Mouse (Mus musculus) embryo, embryonic 11.5 days (tissue): ENCODE results near the gene Exph5.
A peak's percentile ranks its signal among the peaks of the same experiment; 100 is the strongest.

Experiments used
- DNase-seq: peaks from one replicate; pipeline ENCODE4 v3.0.0-alpha.2; 2012; ENCODE audit warnings: low read depth, low spot score

The Exph5 gene

DNA sequence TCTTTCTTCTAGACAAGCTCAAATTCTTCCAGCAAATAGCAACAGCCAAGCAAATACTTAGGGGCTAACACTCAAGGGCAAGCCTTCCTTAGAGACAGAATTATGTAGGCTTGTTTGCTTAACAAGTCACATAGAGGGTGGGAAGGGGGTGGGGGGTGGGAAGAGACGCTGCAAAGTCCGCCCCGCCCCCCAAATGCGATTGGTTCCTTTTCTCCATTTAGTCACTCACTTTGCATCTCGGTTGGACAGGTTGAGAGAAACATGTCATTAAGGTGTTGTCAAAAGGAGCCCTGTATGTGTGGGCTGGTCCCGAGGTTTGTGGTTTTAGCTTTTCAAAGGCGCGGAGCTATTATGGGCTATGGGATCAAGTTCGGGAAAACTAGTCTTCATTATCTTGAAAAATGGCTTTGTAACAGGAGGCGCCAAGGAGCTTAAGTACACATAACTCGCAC is at the start of gene Exph5:
Gene Exph5, plus strand, starts transcription at position 402 of the 452 bp plus-strand sequence.
- DNase-seq: no peak

DNA sequence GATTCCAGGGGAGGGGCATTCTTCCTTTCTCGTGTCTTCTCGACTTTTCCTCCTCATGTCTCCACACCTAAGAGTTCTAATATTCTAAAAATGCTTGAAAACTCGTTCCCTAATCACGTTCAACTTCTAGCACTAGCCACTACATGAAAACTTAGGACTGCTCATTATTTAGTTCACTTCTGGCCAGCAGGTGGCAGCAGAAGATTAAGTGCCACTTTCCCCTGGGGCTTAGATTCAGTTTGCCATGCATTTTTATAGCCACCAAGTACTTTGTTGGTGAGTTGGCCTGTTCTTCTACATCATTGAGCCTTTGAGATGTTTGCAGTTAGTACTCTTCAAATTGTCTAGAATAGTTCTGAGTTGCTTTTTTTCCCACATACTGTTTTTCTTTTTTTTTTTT is 47.1 kb upstream of the Exph5 start:
- peak; percentile 63 for DNase-seq

DNA sequence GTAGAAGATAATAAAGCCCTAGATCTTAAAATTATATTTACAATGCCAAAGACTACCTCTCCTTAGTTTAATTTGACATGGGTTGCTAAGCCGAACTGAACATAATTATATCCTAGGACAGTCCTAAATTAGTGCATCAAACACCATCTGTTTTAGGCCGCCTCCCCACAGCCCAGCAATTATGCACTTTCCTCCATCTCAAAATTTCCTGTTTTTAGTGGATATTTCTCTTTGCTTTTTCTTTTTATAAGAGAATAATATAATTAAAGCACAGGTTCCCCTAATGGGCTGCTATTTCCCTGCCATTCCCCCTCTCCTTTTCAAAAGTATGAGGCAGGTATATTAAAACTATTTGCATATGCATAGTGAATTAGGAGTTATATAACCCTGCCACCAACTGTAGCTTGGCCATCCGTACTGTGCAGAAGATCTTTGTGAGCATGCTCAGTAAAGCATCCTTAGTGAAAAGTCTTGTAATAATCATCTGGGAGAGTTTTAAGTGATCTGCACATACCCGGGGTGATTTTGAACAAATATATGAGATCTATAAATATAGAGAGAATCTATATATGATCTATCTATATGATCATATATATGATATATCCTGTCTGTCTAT is 44.7 kb upstream of the Exph5 start:
- DNase-seq: no peak

DNA sequence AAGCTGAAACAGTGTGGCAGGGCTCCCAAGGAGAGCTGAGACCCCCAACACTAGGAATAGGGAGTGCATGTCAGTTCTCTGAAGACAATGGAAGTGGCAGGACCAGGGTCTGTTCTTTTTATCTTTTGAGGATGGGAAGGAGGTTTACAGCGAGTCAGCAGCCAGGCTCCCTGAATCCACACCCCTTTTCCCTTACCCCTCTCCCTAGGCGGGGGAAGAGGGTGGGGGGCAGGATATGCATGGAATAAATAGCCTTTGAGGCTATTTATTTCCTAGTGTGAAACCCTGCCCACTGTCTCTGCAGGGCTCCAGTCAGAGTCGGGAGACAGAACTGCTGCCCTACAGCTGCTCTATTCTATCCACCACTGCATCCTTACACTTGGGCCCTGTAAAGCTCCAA is 43.7 kb upstream of the Exph5 start:
- DNase-seq: no peak

DNA sequence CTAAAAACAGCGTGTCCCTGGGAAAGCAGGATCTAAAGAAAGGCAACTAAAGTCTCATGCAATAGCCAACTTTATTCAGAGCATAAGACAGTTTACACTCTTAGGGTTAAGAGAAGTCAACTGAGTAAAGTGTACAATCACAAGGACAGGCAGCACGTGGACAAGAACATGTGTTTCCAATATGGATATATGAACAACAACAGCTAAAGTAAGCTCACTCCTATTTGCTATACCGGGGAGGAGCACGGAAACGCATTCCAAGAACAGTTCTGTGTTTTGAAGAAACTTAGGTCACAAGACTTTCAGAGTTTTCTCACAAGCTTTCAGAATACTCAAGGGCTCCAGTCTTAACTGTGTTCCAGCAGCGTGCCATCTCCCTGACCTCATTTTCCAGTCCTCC is 43.3 kb upstream of the Exph5 start:
- DNase-seq: no peak

DNA sequence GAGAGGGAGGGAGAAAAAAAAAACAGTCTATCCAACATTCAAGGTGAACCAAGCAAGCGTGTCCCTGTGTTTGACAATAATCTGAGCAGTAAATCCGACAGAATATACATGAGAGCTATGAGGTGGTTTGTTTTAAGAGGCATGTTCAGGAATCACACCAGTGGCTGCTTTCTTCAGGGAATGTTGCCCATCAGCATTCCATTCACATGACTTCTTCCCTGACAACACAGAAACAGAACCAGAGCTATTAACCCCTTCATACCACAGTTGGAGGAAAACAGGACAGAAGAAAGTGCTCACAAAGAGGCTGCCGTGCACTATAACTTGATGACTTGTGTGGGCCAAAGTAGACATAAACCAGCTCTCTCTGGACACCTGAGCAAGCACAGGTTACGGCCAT is 37.1 kb upstream of the Exph5 start:
- DNase-seq: no peak

DNA sequence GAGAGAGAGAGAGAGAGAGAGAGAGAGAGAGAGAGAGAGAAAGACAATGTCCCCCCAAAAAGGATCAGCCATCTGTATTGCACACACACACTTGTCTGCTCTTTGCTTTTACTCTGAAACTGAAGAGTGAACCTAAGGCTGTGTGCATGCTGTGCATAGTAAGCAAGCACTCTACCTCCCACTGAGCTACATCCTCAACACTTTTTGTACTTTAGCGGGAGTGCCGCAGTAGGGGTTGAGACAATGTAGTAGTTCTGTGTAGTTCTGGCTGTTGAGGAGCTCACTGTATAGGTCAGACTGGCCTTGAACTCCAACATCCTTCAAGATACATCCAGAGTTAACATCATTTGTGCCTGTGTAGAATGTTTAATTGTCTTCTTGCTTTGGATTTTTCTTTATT is 35.9 kb upstream of the Exph5 start:
- DNase-seq: no peak

DNA sequence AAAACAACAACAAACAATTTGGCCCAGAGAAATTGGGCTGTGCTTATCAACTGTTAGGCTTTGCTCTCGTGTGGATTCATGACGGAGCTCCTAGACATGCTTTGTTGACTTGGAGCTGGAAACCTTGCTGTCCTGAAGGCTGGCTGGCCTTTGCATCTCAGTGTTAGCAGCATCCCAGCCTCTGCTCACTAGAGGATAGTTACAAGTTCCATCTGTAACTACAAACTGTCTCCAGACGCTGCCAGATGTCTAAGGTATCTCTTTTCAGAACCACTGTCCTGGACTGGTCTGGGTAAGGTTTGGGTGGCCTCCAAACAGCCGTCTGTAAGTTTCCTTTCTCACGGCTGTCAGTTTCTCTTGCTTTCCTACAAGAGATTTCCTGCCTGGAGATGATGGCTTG is 33.4 kb upstream of the Exph5 start:
- no peak for DNase-seq

DNA sequence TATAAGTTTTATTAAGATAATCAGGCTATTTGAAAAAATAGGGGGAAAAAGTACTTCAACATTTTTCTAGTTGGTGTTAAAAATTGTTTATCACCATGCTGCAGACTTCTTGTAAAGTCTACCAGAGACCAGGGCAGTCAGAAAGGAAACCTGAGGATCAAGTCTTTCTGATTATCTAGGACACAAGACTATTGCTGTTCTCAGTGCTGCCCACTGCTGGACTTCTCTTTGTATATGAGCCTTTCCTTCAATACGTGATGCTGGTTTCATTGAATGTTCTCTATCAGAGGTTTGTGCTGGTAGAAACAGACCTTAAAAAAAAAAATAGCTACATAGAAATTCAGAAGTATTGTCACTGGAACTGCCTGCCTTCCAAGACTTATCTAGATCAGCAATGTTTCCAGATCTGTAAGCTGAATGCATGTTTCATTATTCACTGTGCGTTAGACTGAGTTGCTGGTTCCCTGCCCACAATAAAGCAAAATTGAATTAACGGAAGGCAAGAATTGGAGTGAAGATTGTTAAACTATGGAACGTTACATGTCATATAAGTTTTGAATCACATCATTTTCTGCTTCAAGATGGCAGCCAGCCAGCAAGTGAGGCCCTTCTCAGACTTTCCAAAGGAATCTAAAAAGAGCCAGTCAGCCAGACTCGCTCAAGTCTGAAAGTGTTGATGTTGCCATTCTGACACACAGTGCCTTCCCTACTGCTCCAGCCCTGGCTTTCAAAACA is 32.6 kb upstream of the Exph5 start:
- DNase-seq: no peak

DNA sequence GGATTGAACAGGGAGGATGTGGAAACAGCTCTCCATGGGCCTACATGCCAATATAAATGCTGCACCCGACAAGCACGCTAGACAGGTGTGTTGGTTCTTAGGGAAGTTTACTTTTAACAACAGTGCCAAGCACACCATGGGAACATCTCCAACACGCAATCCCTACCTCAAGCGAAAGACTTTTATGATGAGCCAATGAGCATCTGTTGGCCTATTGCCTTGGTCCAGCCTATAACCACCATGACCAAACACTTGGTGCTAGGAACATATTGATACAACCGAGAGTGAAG is 32.1 kb upstream of the Exph5 start:
- no peak for DNase-seq

DNA sequence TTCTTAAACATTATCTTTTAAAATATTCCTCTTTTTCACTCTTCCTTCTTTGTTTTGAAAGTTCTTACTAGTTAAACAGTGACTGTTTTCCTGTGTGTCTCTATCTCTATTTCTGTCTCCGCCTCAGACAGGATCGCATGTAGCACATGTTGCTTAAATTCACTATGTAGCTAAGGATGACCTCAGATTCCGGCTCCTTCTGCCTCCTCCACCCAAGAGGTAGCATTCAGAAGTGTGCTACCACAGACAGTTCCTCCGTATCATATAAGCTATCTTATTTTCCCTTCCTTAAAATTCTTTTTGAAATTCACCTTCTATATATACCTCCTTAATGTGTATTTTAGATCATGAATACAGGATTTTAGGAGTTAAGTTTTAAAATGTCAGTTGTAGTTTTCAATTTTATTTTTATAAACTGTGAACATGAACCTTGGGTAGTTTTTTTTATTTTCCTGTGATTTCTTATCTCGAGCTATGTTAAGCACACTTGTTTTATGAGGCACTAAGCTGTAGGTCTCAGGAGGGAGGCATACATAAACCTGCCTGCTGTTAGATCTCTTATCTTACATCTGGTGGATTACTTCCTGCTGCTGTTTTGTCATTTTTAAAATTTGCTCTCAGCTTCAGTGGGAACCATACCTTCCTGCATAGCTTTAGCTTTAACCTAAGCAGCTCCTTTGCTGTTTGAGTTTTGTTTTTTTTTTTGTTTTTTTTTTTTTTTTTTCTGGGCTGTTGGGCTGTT is 30.0 kb upstream of the Exph5 start:
- DNase-seq: no peak

DNA sequence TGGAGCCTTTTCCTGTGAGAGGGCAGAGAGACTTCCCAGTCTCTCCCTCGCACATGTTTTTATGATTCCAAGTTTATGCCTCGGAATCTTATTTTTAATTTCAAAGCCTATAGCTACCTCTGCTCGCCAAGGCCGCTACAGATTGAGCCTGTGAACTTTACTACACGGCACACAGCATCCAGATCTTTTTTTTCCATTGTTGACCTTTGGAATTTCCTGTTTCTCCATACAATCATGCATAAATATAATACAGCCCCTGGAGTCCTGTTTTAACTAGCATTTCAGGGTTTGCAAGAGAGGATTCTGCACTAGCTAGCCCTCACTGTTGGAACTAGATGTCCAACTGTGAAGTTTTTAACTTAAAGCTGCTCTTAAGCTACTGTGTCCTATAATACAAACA is 29.3 kb upstream of the Exph5 start:
- no peak for DNase-seq

DNA sequence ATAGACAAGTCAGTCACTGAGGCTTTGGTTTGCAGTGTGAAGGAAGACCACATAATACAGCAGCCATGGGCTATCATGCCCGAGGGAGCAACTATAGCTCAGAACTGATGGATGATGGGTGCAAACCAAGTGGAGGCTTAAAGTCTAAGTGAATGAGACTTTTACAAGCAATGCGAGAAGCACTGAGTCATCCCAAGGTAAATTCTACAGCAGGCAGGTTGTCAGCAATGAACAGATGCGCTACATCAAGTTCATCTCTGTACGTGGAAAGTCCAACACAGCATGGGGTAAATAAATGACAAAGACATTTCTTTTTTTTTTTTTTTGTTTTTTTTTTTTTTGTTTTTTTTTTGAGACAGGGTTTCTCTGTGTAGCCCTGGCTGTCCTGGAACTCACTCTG is 28.8 kb upstream of the Exph5 start:
- DNase-seq: no peak

DNA sequence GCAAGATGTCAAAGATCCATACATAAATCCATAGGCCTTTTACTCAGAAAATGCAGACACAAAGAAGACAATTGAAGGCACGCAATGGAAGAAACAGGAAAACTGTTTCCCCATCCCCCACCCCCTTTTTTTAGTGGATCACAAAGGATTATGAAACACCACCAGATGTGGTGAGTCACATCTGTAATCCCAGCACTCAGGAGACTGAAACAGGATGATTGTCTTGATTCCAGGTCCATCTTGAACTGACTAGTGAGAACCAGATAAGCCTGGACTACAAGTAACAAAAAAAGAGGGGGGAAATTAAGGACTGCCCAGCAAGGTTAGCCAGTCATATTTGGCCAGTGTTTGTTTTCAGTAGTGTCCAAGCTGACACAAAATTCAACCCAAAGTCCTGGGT is 25.1 kb upstream of the Exph5 start:
- no peak for DNase-seq

DNA sequence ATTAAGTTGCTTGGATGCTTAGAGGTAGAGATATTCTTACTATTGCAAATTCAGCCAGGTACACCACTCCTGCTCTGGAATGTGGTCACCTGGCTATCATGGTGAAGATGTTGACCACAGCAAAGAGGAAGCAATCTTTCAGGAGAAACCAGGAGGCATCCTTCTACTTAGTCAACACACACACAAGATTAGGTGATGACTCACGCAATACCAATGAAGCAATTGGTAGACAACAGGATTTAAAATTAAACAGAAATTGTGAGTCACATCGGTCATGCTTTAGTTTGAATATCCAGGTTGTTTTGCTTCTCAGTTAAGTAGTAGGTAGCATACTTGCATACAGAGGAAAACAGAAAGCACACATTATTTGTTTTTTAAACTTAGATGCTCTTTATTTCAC is 22.5 kb upstream of the Exph5 start:
- no peak for DNase-seq

DNA sequence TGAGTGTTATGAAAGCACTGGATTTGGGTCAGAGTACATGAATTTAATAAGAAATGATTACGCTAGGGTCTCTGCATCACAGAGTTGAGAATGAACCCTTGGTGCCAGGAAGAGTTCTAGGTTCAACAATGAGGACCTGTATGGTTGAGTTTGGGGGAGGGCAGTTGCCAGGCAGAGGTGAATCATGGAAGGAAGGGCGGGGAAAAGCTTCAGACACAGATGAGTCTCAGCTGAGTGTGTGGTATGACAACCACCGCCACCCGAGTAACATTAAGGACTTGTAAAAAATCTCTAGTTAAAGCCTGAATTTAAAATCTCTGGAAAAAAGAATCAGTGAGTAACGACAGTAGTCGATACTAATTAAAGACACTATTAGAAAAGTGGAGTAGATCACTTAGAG is 14.7 kb upstream of the Exph5 start:
- no peak for DNase-seq

DNA sequence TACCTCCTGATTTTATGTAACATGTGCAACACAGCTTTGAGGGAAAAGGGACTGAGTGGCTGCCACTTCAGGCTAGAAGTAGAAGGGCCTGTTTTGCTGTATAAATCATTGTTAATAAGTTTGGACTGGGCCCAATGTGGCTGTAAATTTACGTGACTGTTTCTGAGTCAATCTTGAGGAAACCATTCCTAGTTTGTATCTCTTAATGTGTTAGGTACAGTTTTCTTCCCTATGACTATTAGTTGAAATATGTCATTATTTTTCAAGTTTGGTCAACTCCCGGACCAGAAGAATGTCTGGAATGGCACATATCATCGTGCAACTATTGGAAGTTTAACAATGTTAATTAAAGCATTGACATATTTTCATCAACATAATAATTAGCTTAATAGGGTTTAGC is 11.5 kb upstream of the Exph5 start:
- no peak for DNase-seq

DNA sequence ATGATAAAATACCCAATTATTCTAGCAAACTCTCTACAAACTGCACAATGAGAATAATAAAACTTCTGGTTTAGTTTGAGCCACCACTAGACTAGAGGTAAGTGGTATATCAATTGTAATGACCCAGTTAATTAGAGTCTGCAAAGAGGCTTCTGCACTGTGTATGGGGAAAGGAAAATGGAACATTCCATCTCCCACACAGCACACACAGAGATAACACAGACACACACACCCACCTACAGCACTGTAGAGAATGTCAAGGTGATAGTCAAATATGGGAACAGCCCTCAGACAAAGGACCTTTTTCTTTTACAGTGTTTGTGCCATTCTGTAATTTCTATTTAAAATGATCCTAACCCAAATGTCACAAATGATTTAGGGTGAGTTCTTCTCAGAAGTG is 8.6 kb upstream of the Exph5 start:
- no peak for DNase-seq

DNA sequence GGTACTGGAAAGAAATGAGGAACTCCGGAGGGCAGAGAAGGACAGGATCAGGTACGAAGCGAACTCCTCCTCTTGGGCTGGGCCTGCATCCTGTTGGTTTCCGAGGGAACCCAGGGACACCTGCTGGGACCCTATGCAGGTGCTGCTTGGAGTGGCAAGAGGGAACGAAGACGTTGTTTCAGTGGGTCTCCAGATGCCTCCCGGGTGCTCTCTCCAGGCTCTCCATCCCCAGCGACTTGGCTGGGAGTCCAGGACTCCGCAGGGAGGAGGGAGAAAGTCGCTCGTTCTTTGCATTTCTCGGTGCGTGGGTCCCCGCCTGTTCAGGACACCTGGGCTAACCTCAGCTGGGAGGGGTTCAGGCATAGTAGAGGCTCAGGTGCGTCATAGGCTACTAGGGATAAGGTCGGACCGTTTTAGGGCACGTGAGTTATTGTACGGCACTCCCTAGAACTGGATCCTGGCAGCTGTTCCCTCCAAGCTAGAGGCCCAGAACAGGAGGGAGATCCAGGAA is 386 bp downstream of the Exph5 start:
- no peak for DNase-seq

DNA sequence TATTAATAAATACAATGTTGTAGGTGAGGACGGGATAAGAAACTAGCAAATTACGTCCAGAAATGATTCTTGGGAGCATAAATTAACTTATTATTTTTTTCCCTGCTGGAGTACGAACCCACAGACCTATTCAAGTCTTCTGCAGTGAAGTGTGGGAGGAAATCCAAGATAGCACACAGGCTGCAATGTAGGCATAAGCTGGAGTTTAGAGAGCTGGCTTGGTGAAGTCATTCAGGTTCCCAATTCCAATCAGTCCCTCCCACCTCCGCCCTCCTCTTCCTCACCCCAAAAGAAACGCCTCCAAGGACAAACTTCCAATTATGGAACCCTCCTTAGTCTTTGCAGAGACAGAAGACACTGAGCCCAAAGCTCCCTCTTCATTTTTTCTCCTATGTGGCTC is 945 bp downstream of the Exph5 start:
- no peak for DNase-seq

DNA sequence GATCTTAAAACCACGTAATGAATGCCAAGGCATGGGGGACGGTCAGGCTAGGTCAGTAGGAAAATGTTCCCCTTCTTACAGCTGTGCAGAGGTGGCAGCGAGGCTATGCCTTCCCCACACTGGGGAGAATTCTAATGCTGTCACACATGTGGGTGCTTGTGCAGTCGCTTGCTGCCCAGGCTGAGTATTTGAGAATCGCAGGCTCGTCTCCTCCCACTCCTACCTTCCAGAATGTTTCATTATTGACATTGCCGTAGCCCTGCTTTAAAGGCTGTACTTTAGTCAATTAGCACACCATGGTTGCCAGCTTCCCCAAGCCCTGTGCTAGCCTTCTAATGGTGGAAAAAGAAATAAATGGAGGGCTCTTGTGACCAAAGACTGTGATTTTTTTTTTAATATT is 6.4 kb downstream of the Exph5 start:
- DNase-seq: no peak

DNA sequence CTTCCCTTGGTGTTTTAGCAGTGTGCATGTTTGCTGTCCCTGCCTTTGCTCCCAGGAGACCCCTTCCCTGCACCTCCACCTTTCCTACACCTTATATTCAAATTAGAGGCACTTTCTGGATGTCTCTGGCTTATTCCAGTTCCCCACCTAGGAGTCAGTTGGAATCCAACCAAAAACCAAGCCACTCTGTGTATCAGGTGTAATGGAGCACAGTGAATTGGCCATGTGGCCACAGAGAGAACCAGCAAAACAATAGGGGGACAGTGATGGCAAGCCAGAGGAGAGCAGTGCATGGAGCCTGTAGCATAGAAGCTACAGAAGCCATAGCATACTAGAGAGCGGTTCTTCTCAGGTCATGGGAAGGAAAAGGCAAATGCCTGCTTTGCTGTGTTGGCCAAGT is 11.5 kb downstream of the Exph5 start:
- DNase-seq: no peak
